Mouse (Mus musculus): ENCODE measurements around the gene Soat2.

- TF ChIP-seq CTCF (IDR thresholded peaks at IDR 0.05; ENCODE audit: borderline replicate concordance, extremely low read depth, insufficient read depth, insufficient read length) (no peak), POLR2A (IDR thresholded peaks at IDR 0.05; ENCODE audit: borderline replicate concordance, extremely low read depth, insufficient read depth, insufficient read length, poor library complexity, severe bottlenecking) (no peak)
Observed at GRCm38 (mm10) chr15:102103947-102104555, 46.3 kb upstream of the Soat2 start.

Measured in brain, embryonic 14.5 days (tissue).